Mouse (Mus musculus): Measurements from ENCODE around the gene Gm10230.
"Not testable (repeated sequence)": the region's sequence is repeated elsewhere in the genome, so short reads cannot be mapped to it uniquely, and the experiment has no call there.

Gene Gm10230

GRCm38 (mm10) chrX:27494782-27495181 lies at the start of gene Gm10230:
Gene Gm10230, minus strand, starts transcription at chrX:27494882.
- not testable (repeated sequence) for DNase-seq

Data from layer of hippocampus, adult 9-11 months (tissue).